Mouse (Mus musculus) CD4-positive helper T cell, adult 2 months (primary cell): ENCODE results near the gene Tdpoz1.
"Not testable (repeated sequence)": the region's sequence is repeated elsewhere in the genome, so short reads cannot be mapped to it uniquely, and the experiment has no call there.

Experiments used
- DNase-seq: peaks from one replicate; pipeline ENCODE4 v3.0.0-alpha.2; 2012; ENCODE audit warnings: low read depth, missing footprints, low spot score

Tdpoz1 gene

DNA sequence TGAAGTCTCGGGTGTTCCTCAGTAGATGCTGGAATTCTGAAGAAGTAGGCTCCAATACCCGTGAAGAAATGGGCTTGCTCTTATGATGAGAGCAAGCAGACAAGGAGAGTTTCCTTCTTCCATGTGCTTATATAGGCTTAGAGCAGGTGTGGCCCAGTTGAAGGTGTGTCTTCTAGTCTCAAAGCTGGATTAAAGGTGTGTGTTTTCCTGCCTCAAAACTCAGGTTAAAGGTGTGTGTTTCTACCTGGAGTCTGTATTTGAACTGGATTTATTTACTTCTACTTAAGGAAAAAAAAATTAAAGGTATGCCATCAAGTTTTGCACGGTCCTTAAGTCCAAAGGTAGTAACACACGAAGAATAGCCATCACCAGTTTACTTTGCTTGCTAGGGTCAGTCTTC, at the start of gene Tdpoz1:
TSS of gene Tdpoz1 (minus strand) at position 101 of the 400 bp plus-strand sequence.
- not testable (repeated sequence) for DNase-seq

DNA sequence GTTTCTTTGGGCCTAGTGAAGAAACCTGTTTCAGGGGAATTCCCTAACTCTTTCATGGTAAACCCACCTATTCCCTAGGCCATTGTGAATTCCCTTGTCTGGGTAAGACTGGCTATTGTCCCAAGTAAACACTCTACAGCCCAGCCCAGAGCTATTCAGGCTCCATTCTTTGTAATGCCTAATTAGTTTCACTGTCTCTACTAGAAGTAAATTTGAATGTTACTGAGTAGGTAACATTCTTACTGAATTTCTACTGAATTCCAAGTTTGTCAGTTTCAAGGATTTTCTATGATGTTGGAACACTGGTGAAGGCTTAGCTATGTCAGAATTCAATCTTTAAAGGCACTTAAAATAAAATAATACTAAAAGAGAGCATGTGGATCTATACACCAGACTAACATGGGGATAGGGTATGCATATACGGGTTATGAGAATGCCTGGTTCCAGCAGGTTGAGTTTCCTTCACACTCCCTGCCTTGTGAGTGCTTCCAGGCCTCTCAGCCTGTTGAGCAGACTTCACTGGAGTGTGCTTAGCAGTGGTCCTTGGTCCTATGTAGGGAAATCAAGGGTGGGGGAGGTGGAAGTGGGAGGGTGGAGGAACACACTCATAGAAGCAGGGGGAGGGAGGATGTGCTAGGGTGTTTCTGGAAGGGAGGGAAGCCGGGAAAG, 33.0 kb upstream of the Tdpoz1 start:
- DNase-seq = not testable (repeated sequence)

DNA sequence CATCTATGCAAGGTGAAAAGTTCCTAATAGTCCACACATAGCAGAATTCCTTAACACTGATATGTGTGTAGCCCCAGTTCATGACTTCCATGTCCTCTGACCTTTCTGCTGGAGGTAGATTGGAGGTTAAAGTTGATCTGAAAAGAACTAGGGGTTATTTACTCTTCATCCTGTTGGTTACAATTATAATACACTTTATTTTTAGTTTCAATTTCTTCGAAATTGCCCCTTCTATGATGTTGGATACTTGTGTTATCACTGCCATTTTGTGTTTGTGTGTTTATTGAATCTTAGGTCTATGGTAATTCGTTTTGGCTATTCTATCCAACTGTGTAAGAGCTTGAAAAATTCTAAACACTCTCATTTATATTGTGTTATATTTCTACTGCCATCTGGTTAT, 16.9 kb upstream of the Tdpoz1 start, which contains the start of gene Gm37596:
TSS of gene Gm37596 (minus strand) at position 101 of the 400 bp plus-strand sequence.
- DNase-seq = not testable (repeated sequence)

DNA sequence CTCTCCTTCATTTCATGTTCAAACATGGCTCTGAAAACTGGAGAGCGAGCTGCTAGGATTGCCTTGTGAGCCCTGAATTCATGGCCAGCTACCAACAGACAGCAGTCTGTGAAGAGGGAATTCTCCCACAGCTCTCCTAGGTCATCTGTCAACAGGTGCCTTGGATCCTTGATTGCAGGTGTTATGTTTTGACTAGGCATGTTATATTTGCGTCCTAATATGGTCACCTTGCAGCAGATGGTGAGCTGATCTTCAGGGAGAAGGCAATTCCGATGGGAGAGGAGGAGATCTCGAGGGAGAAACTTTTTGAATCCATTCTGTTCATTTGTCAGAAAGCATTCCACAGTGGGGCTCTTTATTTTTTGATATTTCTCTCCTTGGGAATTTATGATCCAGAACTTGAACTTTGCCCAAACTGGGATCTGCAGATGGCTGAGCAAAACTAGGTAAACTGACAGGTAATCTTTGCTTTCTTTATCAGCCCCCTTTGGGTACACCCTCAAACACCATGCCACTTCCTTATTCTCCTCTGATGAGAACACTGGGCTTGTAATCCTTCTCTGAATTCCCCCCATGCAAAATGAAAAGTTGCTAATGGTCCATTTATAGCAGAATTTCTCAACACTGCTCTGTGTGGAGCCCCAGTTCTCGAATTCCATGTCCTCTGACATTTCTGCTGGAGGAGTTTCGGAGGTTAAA, 5.2 kb downstream of the Tdpoz1 start:
- DNase-seq = not testable (repeated sequence)

DNA sequence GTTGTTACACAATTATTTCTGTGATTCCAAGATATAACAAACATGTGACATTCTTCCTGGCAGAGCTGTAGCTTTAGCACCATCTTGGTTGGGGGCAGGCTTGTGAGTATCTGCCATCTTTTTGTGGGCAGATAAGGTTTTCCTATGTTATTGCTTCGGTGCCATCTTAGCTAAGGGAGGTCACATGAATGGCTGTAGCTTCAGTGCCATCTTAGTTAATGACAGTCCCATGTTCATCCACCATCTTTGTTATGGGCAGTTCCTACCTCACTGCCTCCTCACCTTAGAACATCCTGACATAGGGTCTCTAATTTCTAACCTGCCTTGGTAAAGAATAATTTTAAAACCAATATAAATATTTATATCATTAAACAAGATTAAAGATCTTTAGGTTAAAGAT, 21.9 kb downstream of the Tdpoz1 start:
- DNase-seq = no peak

DNA sequence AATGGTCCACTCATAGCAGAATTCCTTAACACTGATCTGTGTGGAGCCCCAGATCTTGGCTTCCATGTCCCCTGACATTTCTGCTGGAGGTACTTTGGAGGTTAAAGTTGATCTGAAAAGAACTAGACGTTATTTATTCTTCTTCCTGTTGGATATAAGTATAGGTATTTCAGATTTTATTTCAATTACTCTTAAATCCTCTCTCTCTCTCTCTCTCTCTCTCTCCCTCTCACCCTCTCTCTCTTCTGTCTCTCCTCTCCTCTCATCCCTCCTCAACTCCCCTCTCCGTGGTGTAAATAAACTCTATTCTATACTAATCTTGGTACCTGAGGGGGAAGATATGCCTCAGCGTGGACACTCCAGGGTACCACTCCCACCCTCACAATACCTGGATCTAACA, 23.5 kb downstream of the Tdpoz1 start, which contains the start of gene Tdpoz2:
TSS of gene Tdpoz2 (minus strand) at position 101 of the 400 bp plus-strand sequence.
- no peak for DNase-seq

DNA sequence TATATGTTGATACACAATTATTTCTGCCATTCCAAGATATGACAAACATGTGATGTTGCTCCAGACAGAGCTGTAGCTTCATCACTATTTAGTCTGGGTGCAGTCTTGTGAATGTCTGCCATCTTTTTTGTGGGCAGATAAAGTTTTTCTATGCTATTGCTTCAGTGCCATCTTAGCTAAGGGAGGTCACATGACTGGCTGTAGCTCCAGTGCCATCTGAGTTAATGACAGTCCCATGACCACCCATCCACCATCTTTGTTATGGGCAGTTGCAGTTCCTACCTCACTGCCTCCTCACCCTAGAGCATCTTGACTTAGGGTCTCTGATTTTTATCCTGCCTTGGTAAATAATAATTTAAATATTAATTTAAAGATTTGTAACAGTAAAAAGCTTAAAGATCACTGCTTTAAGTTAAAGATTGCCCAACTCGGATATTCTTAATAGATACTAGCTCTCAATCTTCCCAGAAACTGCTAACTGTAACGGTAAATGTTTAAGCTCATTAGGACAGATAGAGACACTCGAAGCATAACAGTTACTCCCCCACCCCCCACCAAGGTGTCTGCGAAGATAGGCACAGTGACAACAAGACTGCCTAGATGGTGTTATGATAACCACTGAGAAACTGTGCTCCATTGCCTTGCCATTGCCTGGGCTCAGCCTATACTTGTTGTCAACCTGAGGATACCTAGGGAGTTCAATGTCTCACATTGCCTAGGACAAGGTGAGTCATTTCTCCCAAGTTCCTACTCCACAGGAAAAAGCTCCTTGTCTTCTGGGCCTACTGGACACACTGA, 45.0 kb downstream of the Tdpoz1 start:
- DNase-seq = peak; percentile 12
